Mouse (Mus musculus) lung, embryonic 16.5 days (tissue): ENCODE measurements around the gene Gm4969. TPM values are rescaled to one million over a fixed set of nuclear protein-coding genes. Genes with fewer than 3 reads are reported as not detected.
"Not testable (repeated sequence)": the region's sequence is repeated elsewhere in the genome, so short reads cannot be mapped to it uniquely, and the experiment has no call there.

Experiments used
- ATAC-seq: fragments of 200-750 bp; cut with Nextera tagmentation; 2 replicates; pipeline ENCODE4 v1.8.0; 2017; ENCODE audit warnings: low read depth, mild to moderate bottlenecking, moderate library complexity
- H3K27ac ChIP-seq: fragments of 300-500 bp; sonication (generic); 2 replicates; pipeline ENCODE4 v1.5.1; 2014; ENCODE audit warnings: mild to moderate bottlenecking, control low read depth, low read length
- H3K27me3 ChIP-seq: fragments of 300-500 bp; sonication (generic); 2 replicates; pipeline ENCODE4 v1.6.1; 2014; ENCODE audit warnings: low read depth, low read length, mixed read lengths; ENCODE audit not compliant: control insufficient read depth, insufficient read depth
- H3K36me3 ChIP-seq: fragments of 300-500 bp; sonication (generic); 2 replicates; pipeline ENCODE4 v1.6.1; 2014; ENCODE audit warnings: low read length; ENCODE audit not compliant: control insufficient read depth, insufficient read depth
- H3K4me1 ChIP-seq: fragments of 300-500 bp; sonication (generic); replicated peaks from 2 replicates; pipeline ENCODE4 v1.6.1; 2014; ENCODE audit warnings: low read length, mixed read lengths; ENCODE audit not compliant: control insufficient read depth, insufficient read depth
- H3K4me2 ChIP-seq: fragments of 300-500 bp; sonication (generic); 2 replicates; pipeline ENCODE4 v1.6.1; 2014; ENCODE audit warnings: low read depth, low read length, control low read depth
- H3K4me3 ChIP-seq: fragments of 300-500 bp; sonication (generic); 2 replicates; pipeline ENCODE4 v1.5.1; 2014; ENCODE audit warnings: mild to moderate bottlenecking, low read length, control low read depth
- H3K9ac ChIP-seq: fragments of 300-500 bp; sonication (generic); 2 replicates; pipeline ENCODE4 v1.6.1; 2014; ENCODE audit warnings: low read length, control low read depth
- H3K9me3 ChIP-seq: fragments of 300-500 bp; sonication (generic); 2 replicates; pipeline ENCODE4 v1.6.1; 2016; ENCODE audit warnings: low read length; ENCODE audit not compliant: control insufficient read depth
- WGBS: fragments of 180-500 bp; shearing (Covaris S2); extraction: QIAGEN DNeasy Blood & Tissue Kit; methylation state at CpG from one replicate; pipeline ENCODE4 v1.1.7; 2014; 5-methylcytosine and 5-hydroxymethylcytosine counted together
- polyA plus RNA-seq: library from polyadenylated mRNA; unstranded; fragments of >200 nt; fragmentation: Nextera tagmentation; extraction: Ambion mirVana; gene quantifications from 2 replicates; pipeline ENCODE4 v1.2.1, GENCODE M21; 2015

Gm4969 gene
- polyA plus RNA-seq, 1 experiment from 2014 or later: 2.2 TPM

GRCm38 (mm10) chr7:19158601-19159000 lies 40.4 kb upstream of the Gm4969 start:
- no peak overlapping the region for H3K4me2 ChIP-seq
- peaks cover 9% of the 10 kb centered on the region for H3K27me3 ChIP-seq
- ATAC-seq: no peak
- H3K4me3 ChIP-seq: no peak overlapping the region
- H3K9me3 ChIP-seq: no peaks in the 10 kb centered on the region
- H3K27ac ChIP-seq: no peak overlapping the region
- peaks cover 16% of the 10 kb centered on the region; the same call in 1 of the 2 replicates for H3K4me1 ChIP-seq
- peaks cover 8% of the 10 kb centered on the region for H3K36me3 ChIP-seq
- H3K9ac ChIP-seq: no peak overlapping the region
- 57% methylated on average over 11 of the region's 11 CpGs for WGBS

- H3K4me3 ChIP-seq: no peak overlapping the region
- ATAC-seq: peak; percentile 78
- WGBS: 5% methylated on average over 30 of the region's 30 CpGs
- H3K9ac ChIP-seq: 0 out of 2 replicates have a peak overlapping the region, but pooled peaks have one; percentile 40
- H3K4me2 ChIP-seq: peak overlapping the region; percentile 27
- H3K4me1 ChIP-seq: peaks cover 16% of the 10 kb centered on the region; the same call in 1 of the 2 replicates
- H3K27me3 ChIP-seq: peaks cover 9% of the 10 kb centered on the region
- no peaks in the 10 kb centered on the region for H3K9me3 ChIP-seq
- no peak overlapping the region for H3K27ac ChIP-seq
- peaks cover 11% of the 10 kb centered on the region for H3K36me3 ChIP-seq
Measured at GRCm38 (mm10) chr7:19157160-19157800, 39.1 kb upstream of the Gm4969 start.

GRCm38 (mm10) chr7:19155825-19156475 lies 37.8 kb upstream of the Gm4969 start:
- 56% methylated on average over 13 of the region's 13 CpGs for WGBS
- Histone ChIP-seq H3K27me3 (peaks cover 9% of the 10 kb centered on the region), H3K27ac (no peak overlapping the region), H3K4me1 (peaks cover 16% of the 10 kb centered on the region; the same call in 1 of the 2 replicates), H3K36me3 (peaks cover 19% of the 10 kb centered on the region), H3K4me2 (no peak overlapping the region), H3K9ac (no peak overlapping the region), H3K9me3 (no peaks in the 10 kb centered on the region), H3K4me3 (no peak overlapping the region)
- no peak for ATAC-seq

- Histone ChIP-seq H3K27me3 (peaks cover 7% of the 10 kb centered on the region), H3K4me1 (peaks cover 20% of the 10 kb centered on the region), H3K9ac (no peak overlapping the region), H3K27ac (no peak overlapping the region), H3K36me3 (peaks cover 19% of the 10 kb centered on the region), H3K4me2 (no peak overlapping the region), H3K4me3 (no peak overlapping the region), H3K9me3 (no peaks in the 10 kb centered on the region)
- no peak for ATAC-seq
- WGBS: 72% methylated on average over 8 of the region's 8 CpGs
Measured at GRCm38 (mm10) chr7:19154796-19155195, 36.6 kb upstream of the Gm4969 start.

- not testable (repeated sequence) for H3K9me3 ChIP-seq, H3K4me2 ChIP-seq, H3K4me3 ChIP-seq, H3K9ac ChIP-seq, H3K27ac ChIP-seq, H3K27me3 ChIP-seq, ATAC-seq
- peaks cover 18% of the 10 kb centered on the region for H3K4me1 ChIP-seq
- WGBS: 82% methylated on average over 10 of the region's 10 CpGs
- H3K36me3 ChIP-seq: peaks cover 19% of the 10 kb centered on the region
Measured at GRCm38 (mm10) chr7:19151121-19151520, 33.0 kb upstream of the Gm4969 start.

GRCm38 (mm10) chr7:19149626-19150025 lies 31.5 kb upstream of the Gm4969 start, which contains the start of gene Snrpd2:
TSS of gene Snrpd2 (plus strand) at chr7:19149722.
- Histone ChIP-seq H3K36me3 (peaks cover 19% of the 10 kb centered on the region), H3K4me2 (peak within 1 kb of the TSS; percentile 94), H3K27me3 (no peaks in the 10 kb centered on the region), H3K4me3 (peak within 1 kb of the TSS; percentile 84), H3K4me1 (peaks cover 18% of the 10 kb centered on the region), H3K9ac (peak within 1 kb of the TSS; percentile 86), H3K27ac (peak within 1 kb of the TSS; percentile 91), H3K9me3 (no peaks in the 10 kb centered on the region)
- 0% methylated on average over 24 of the region's 24 CpGs for WGBS
- peak; percentile 91 for ATAC-seq

- 0% methylated on average over 43 of the region's 43 CpGs for WGBS
- Histone ChIP-seq H3K4me1 (peaks cover 18% of the 10 kb centered on the region), H3K27ac (peak within 1 kb of the TSS; percentile 91), H3K27me3 (no peaks in the 10 kb centered on the region), H3K4me2 (peak within 1 kb of the TSS; percentile 94), H3K36me3 (peaks cover 17% of the 10 kb centered on the region), H3K4me3 (peak within 1 kb of the TSS; percentile 84), H3K9ac (peak within 1 kb of the TSS; percentile 86), H3K9me3 (no peaks in the 10 kb centered on the region)
- ATAC-seq: peak; percentile 98
Measured at GRCm38 (mm10) chr7:19148875-19149541, 30.8 kb upstream of the Gm4969 start, which contains the start of gene Qpctl. TSS of gene Qpctl (minus strand) at chr7:19149291.

GRCm38 (mm10) chr7:19148180-19148874 lies 30.2 kb upstream of the Gm4969 start:
- Histone ChIP-seq H3K27me3 (no peaks in the 10 kb centered on the region), H3K4me3 (peak overlapping the region; percentile 84), H3K4me2 (peak overlapping the region; percentile 94), H3K9ac (peak overlapping the region; percentile 71), H3K4me1 (peaks cover 18% of the 10 kb centered on the region), H3K9me3 (no peaks in the 10 kb centered on the region), H3K36me3 (peaks cover 12% of the 10 kb centered on the region), H3K27ac (peak overlapping the region; percentile 91)
- no peak for ATAC-seq
- 12% methylated on average over 20 of the region's 20 CpGs for WGBS
